Mouse (Mus musculus): ENCODE results near the gene Hps1.

DNA sequence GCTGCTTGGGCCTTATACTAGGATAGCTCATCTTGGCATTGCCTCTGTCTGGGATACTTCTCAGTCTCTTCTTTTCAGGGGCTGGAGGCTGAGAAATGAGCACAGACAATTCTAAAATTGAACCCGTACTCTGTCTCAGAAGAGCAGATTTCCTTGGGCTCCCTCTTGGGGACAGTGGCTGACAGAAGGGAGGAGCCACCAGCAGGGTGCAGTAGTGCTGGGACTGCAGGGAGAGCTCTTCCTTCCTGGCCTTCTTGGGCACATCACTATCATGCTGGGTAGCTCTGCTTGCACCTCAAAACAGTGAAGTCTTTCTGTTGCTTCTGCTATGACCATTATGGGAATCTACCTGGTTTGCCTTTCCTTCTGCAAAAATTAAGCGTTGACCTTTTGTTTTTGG, 5.4 kb upstream of the Hps1 start:
- TF ChIP-seq POLR2A (IDR thresholded peaks at IDR 0.05; ENCODE audit: insufficient read depth, low read depth, low read length) (no peak), CTCF (IDR thresholded peaks at IDR 0.05; ENCODE audit: insufficient read depth, low read depth, low read length) (no peak)
